Mouse (Mus musculus) heart, adult 2 months (tissue): ENCODE measurements around the gene Phf12.

Experiments
- CTCF ChIP-seq: fragments of 200-600 bp; IDR thresholded peaks from 2 replicates; pipeline ENCODE4 v1.8.1; 2022; ENCODE audit warnings: antibody characterized with exemption, mild to moderate bottlenecking, moderate library complexity
- EP300 ChIP-seq: fragments of 200-500 bp; IDR thresholded peaks from 2 replicates; pipeline ENCODE4 v1.6.1; 2011; ENCODE audit warnings: low read depth, low read length, control low read depth; ENCODE audit not compliant: insufficient read depth
- POLR2A ChIP-seq: fragments of 200-500 bp; IDR thresholded peaks from 2 replicates; pipeline ENCODE4 v1.6.1; 2011; ENCODE audit warnings: mild to moderate bottlenecking, low read depth, low read length, control low read depth; ENCODE audit not compliant: insufficient read depth

- TF ChIP-seq CTCF (no peak), POLR2A (no peak), EP300 (no peak)
Observed at GRCm38 (mm10) chr11:78032809-78033195, 50.2 kb downstream of the Phf12 start.
